Mouse (Mus musculus) embryonic fibroblast, embryonic 13.5 days (primary cell): ENCODE data around the gene Selenoo. TPM values are rescaled to one million over a fixed set of nuclear protein-coding genes. Genes with fewer than 3 reads are reported as not detected.

Experiments
- H3K27ac ChIP-seq: 2 replicates; pipeline ENCODE4 v1.5.1; 2012; ENCODE audit warnings: low read length, control low read depth, inconsistent platforms; ENCODE audit not compliant: insufficient read depth
- H3K4me1 ChIP-seq: 2 replicates; pipeline ENCODE4 v1.6.1; 2011; ENCODE audit warnings: low read length; ENCODE audit not compliant: control insufficient read depth, insufficient read depth
- H3K4me3 ChIP-seq: 2 replicates; pipeline ENCODE4 v1.5.1; 2011; ENCODE audit warnings: mild to moderate bottlenecking, control low read depth, low read length; ENCODE audit not compliant: insufficient read depth
- CTCF ChIP-seq: IDR thresholded peaks from 2 replicates; pipeline ENCODE4 v1.5.1; 2011; ENCODE audit warnings: mild to moderate bottlenecking, control low read depth, low read length, moderate library complexity, borderline replicate concordance; ENCODE audit not compliant: insufficient read depth
- POLR2A ChIP-seq: IDR thresholded peaks from 2 replicates; pipeline ENCODE4 v1.6.1; 2011; ENCODE audit warnings: low read depth, mild to moderate bottlenecking, control low read depth, low read length, moderate library complexity
- polyA plus RNA-seq: library from polyadenylated mRNA; stranded (reverse); fragments of >200 nt; gene quantifications from 2 replicates; pipeline ENCODE4 v1.2.4, GENCODE M21; 2011; ENCODE audit warnings: low read depth; ENCODE audit not compliant: missing spikeins, insufficient read length

The Selenoo gene
- polyA plus RNA-seq, 1 experiment = 14.5 TPM

DNA sequence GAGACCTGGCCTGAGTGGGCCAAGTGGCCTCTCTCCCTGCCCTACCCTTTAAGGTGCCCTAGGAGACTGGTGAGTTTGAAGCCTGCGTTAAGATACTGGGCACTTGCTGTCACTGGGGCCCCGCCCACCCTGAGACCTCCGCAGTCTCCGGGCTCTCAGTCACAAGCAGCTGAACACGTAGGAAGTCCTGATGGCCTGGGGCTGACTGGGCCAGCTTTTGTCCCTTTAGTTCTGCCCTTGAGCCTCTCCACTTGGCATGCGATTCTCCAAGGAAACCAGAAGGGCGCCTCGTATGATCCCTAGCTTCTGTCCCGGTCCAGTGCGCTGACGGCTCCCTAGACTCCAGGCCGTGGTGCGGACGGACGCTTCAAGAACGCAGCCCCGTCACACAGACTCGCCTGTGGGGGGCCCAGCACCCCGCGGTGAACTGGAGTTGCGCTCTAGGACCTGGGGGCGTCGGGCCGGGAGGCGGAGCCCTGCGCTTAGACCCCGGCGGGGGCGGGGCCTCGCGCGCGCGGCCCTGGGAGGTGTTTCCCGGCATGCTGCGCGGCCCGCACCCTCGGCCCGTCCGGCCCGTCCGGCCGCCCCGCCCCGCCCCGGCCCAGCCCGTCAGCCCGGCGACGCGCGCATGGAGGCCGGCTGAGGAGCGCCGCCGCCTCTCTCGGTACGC, 13.3 kb upstream of the Selenoo start:
- peak overlapping the region; percentile 57 for H3K27ac ChIP-seq
- peak overlapping the region; percentile 60 for H3K4me3 ChIP-seq
- peak; percentile 77 for TF ChIP-seq POLR2A
- TF ChIP-seq CTCF = 0 out of 2 replicates have a peak, but pooled peaks have one; percentile 0
- H3K4me1 ChIP-seq = peaks cover 10% of the 10 kb centered on the region; the same call in 1 of the 2 replicates

DNA sequence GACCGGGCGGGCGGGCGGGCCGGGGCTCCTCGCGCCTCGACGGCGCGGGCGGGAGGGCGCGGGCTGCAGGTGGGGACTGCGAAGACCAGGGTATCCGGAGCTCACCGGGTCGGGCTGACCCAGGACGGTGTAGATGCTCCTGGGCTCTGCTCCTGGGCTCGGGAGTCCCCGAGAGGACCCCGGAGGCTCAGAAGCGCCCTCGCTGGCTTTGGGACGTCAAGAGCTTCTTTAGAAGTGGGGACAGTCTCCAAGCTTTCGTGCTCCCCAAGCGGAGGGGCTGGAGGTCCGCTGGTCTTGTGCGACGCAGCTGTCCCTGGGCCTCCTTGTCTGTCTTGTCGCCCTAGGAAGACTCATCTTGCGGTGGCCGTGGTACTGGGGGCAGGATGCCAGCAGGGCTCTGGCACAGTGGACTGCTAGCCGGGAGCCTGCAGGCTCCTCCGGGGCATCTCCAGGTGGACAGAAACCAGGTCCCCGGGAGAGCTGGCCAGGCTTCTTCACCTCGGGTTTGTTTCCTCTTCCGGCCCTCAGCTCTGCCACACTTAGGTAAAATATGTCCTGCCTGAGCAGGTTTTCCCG, 12.6 kb upstream of the Selenoo start:
- H3K27ac ChIP-seq = 0 out of 2 replicates have a peak overlapping the region, but pooled peaks have one; percentile 1
- peaks cover 10% of the 10 kb centered on the region; the same call in 1 of the 2 replicates for H3K4me1 ChIP-seq
- no peak for TF ChIP-seq CTCF
- TF ChIP-seq POLR2A = no peak
- H3K4me3 ChIP-seq = peak overlapping the region; percentile 77

DNA sequence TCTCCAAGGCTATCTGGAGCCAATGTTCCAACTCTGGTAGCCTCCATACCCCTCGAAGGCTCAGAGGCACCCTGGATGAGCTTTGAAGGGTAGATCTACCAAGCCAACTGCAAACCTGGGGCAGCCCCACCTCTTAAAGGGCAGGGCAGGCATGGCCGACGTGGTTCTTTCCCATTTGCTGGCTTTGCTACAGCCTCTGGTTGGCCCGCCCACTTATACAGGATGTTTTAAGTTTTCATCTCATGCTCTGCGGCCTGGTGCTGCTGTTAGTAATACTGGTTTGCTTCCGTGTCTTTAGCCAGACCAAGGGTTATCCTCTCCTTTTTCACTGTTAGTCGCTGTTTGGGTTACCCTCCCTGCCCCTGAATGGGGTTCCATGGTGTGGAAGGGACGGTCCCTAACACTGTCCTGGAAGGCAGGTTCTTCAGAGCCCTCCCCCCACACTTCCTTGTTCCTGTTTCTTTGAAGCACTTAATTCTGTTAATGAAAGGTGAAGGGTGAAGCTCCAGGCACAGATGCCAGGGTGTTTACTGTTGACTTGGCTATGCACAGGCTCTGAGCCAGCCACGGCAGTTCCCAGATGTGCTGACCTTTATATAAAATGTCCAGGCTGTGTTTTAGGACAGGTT, 10.6 kb upstream of the Selenoo start:
- Histone ChIP-seq H3K27ac (no peak overlapping the region), H3K4me1 (peaks cover 10% of the 10 kb centered on the region; the same call in 1 of the 2 replicates), H3K4me3 (peak overlapping the region; percentile 29)
- TF ChIP-seq CTCF (no peak), POLR2A (no peak)

DNA sequence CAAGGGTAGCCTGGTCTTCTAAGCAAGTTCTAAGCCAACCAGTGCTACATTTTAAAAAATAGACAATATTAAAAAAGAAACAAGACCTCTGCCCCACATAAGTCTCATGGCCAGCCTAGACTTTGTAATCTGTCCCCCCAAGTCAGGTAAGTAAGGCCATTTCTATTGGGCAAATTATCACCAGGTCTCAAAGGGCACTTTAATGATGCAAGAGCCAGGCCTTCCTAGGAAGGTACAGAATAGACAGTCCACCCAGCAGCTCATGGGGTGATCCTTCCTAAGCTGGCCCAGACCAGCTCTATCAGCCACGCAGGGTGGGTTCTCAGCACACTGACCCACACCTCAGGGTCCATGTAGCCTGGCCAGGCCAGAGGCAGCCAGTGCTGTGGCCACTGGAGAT, 5.0 kb upstream of the Selenoo start:
- Histone ChIP-seq H3K4me1 (no peaks in the 10 kb centered on the region), H3K27ac (no peak overlapping the region), H3K4me3 (no peak overlapping the region)
- no peak for TF ChIP-seq POLR2A
- no peak for TF ChIP-seq CTCF

DNA sequence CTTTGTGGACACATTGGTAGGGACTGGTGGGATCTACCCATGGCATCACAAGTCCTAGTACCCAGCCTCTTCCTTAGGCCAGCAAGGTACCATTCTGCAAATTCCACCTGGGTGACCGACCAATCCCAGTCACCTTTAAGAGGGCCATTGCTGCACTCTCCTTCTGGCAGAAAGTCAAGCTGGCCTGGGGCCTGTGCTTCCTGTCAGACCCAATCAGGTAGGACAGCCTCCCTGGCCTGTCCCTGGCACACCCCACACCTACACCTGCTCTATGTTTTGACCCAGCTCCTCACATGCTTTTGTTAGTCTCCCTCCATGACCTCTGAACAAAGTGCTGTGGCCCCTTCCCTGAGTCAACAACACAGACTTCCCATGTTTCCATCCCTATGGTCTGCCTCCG, 4.1 kb upstream of the Selenoo start:
- H3K27ac ChIP-seq = no peak overlapping the region
- no peak for TF ChIP-seq POLR2A
- TF ChIP-seq CTCF = no peak
- H3K4me3 ChIP-seq = no peak overlapping the region
- no peaks in the 10 kb centered on the region for H3K4me1 ChIP-seq

DNA sequence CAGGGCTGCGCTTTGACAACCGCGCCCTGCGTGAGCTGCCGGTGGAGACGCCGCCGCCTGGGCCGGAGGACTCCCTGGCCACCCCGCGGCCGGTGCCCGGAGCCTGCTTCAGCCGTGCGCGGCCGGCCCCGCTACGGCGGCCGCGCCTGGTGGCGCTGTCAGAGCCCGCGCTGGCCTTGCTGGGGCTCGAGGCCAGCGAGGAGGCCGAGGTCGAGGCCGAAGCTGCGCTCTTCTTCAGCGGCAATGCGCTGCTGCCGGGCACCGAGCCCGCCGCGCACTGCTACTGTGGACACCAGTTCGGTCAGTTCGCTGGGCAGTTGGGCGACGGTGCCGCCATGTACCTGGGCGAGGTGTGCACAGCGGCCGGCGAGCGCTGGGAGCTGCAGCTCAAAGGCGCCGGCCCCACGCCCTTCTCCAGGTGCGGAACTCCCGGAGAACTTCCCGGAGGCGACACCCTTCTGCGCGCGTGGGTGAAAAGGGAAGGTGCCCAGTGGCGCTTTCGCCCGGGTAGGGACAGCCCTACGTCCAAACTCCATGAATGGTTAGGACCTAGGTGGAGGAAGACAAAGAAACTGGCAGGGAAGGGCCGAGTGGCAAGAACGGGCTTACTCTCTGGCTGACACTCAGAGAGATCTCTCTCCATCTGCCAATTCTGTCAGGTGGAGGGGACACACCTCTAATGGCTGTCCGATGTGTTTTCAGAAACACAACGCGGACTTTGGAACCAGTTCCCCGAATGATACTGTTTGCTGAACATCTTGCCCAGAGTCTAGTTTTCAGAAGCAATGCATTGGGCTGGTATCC, 566 bp downstream of the Selenoo start:
- TF ChIP-seq CTCF (no peak), POLR2A (no peak)
- Histone ChIP-seq H3K4me1 (no peaks in the 10 kb centered on the region), H3K4me3 (peak overlapping the region; percentile 60), H3K27ac (peak overlapping the region; percentile 68)

DNA sequence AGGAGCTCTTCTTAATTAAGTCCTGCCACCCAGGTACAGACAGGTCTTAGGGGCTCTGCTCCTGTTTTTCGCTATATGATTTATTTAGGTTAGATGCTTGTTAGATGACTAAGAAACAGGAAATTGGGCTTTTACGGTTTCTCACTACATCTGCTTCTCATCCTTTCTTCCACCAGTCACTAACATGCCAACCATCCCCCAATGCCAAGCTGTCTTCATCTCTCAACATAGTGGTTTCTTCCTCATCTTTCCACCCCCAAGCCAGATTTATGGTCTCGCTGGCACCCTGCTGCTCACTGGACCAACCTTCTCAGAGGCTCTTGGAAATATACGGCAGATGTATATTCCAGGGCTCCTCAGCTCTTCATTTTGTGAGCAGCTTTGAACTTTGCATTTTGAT, 1.8 kb downstream of the Selenoo start:
- Histone ChIP-seq H3K4me1 (no peaks in the 10 kb centered on the region), H3K4me3 (no peak overlapping the region), H3K27ac (no peak overlapping the region)
- TF ChIP-seq CTCF = no peak

DNA sequence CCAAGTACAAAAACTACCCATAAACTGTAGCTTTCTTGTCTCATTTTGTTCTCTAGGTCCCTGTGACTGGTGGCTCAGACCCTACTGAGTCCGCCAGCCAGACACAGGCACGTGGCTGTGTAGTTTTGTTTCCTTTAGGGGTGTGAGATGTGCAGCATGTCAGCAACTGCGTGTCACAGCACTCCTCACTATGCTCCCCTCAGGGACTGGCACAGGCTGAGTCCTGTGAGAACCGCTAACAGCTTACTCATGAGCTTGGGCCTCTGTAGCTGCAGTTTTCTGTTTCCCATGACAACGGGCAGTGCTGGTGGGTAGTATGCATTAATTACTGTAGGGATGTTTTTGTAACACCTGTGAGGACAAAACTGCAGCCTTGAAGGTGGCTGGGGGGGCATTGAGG, 3.3 kb downstream of the Selenoo start:
- TF ChIP-seq CTCF = no peak
- no peak for TF ChIP-seq POLR2A
- no peak overlapping the region for H3K27ac ChIP-seq
- H3K4me3 ChIP-seq = no peak overlapping the region
- no peaks in the 10 kb centered on the region for H3K4me1 ChIP-seq

DNA sequence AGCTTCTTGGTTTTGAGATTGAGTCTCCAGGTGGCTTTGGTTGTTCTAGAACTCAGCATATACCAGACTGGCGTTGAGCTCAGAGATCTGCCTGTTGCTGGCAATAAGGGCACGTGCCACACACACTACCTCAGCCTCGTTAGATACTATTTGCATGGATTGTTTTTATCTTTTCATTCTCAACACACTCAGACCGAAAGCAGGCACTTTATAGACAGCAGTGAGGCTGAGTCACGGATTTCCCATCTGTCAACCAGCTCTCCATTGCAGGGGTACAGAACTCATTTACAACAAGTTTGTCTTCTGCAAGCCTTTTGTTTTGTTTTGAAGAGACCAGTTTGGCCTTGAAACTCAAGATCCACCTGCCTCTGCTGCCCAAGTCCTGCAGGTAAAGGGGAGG, 8.6 kb downstream of the Selenoo start:
- TF ChIP-seq POLR2A = no peak
- TF ChIP-seq CTCF = no peak
- H3K4me3 ChIP-seq = no peak overlapping the region

DNA sequence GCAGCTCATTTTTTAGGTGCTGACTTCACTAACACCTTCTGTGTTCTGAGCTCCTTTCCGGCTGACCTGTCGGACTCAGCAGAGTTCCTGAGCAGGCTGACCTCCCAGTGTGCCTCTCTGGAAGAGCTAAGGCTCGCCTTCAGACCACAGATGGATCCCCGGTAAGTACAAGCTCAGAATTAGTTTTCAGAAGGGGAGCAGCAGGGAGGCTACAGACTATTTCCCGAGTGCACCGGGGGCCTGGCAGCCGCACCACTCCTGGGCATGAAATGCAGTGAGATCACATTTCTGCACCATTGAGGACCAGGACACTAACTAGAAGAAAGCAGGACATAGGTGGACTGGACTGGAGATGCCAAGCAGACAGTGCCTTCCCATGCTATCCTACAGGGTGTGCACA, 9.7 kb downstream of the Selenoo start:
- no peaks in the 10 kb centered on the region for H3K4me1 ChIP-seq
- H3K27ac ChIP-seq = no peak overlapping the region
- no peak overlapping the region for H3K4me3 ChIP-seq
- TF ChIP-seq POLR2A (no peak), CTCF (no peak)

More for the DNA sequence above, 8.6 kb downstream of the Selenoo start:
- H3K4me1 ChIP-seq = no peaks in the 10 kb centered on the region
- H3K27ac ChIP-seq = no peak overlapping the region
